Mouse (Mus musculus) E14TG2a.4 (cell line): ENCODE measurements around the gene Acap3.
A peak's percentile ranks its signal among the peaks of the same experiment; 100 is the strongest.

Experiments used
- H3K27me3 ChIP-seq: 2 replicates; pipeline ENCODE4 v1.6.1; 2014; ENCODE audit warnings: low read length, control low read depth; ENCODE audit not compliant: insufficient read depth
- H3K36me3 ChIP-seq: 2 replicates; pipeline ENCODE4 v1.6.1; 2014; ENCODE audit warnings: low read length, control low read depth; ENCODE audit not compliant: insufficient read depth
- H3K4me1 ChIP-seq: replicated peaks from 2 replicates; pipeline ENCODE4 v1.6.1; 2014; ENCODE audit warnings: low read depth, low read length, control low read depth
- H3K4me3 ChIP-seq: replicated peaks from 2 replicates; pipeline ENCODE4 v1.5.1; 2014; ENCODE audit warnings: mild to moderate bottlenecking, low read length
- H3K9me3 ChIP-seq: 2 replicates; pipeline ENCODE4 v1.6.1; 2014; ENCODE audit warnings: low read length, control low read depth
- CTCF ChIP-seq: conservative IDR thresholded peaks from 2 replicates; pipeline ENCODE4 v1.5.1; 2014; ENCODE audit warnings: low read length
- NANOG ChIP-seq: IDR thresholded peaks from 2 replicates; pipeline ENCODE4 v1.6.1; 2014; ENCODE audit warnings: borderline replicate concordance, low read length, mixed read lengths
- POU5F1 ChIP-seq: IDR thresholded peaks from 2 replicates; pipeline ENCODE4 v1.6.1; 2014; ENCODE audit warnings: low read length, borderline replicate concordance

Acap3 gene

DNA sequence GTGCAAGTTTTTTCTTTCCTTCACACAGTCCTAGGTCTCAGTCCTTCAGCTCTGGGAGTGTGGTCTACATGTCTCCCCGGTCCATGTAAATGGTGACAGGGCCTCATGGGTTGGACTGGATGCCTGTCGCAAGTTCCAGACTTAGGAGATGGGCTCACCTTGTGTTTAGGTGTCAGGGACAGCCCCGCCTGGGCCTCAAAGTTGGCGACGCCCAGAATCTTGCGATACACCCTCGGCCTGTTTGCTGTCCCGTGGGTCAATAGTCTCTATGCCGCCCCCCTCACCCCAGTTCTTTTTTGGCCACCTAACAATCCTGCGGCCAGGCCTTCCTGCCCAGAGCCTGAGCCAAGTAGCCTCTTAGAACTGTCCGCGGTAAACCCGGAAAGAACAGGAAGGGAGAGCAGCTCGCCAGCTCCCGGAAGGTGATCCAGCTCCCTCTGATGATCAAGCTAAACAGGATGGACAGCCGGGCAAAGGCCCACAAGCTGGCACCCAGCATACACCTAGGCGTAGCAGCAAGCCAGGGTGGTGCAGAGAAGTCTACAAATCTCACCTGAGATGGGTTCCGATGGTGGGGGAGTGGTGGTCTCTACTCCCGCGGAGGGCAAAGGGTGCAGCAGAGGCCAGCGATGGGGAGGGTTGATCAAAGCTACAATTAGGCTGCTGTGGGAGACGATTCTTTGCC, 22.9 kb upstream of the Acap3 start:
- H3K4me3 ChIP-seq, result peak overlapping the region; percentile 93
- peaks cover 67% of the 10 kb centered on the region for H3K36me3 ChIP-seq
- H3K27me3 ChIP-seq, result no peaks in the 10 kb centered on the region
- TF ChIP-seq NANOG, result no peak
- no peak for TF ChIP-seq CTCF
- no peak for TF ChIP-seq POU5F1
- H3K9me3 ChIP-seq, result no peaks in the 10 kb centered on the region
- H3K4me1 ChIP-seq, result peaks cover 39% of the 10 kb centered on the region

DNA sequence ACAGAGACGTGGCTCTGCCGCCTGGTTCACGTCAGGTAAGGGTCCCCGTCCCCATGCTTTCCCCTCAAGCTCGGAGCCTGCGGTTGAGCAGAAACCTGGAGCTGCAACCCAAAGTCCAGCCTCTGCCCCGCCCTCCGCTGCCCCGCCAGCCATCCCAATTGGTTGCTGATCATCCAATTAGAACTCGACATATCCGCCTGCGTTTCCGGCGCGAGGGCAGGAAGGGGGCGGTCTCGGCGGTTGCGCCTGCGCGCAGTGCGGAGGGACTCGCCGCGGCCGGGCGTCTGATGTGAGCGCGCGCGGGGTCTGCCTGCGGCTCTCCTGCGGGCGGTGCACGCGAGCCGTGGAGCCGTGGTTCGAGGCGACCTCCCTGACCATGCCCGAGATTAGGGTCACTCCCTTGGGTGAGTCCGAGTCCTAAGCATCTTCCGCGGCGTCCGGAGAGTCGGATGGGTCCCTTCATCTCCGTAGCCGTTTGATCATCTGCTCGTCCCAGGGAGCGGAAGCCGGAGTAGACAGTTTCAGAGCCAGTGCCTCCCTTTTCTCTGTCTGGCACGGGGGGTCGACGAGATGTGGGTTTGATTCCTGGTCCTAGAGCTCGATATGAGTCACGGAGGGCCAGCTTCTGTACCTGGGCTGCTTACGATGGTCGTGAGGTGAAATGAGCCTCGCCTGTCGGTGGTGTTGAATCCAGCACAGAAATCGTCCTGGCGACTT, 22.1 kb upstream of the Acap3 start, which contains the start of the genes Cptp and Ints11:
Cptp (minus strand) TSS at position 124 of the 717 bp plus-strand sequence.
Ints11 (plus strand) TSS at position 230 of the 717 bp plus-strand sequence.
- H3K36me3 ChIP-seq, result peaks cover 71% of the 10 kb centered on the region
- no peaks in the 10 kb centered on the region for H3K27me3 ChIP-seq
- no peaks in the 10 kb centered on the region for H3K9me3 ChIP-seq
- TF ChIP-seq NANOG, result no peak
- peaks cover 39% of the 10 kb centered on the region for H3K4me1 ChIP-seq
- peak within 1 kb of the TSS; percentile 93 for H3K4me3 ChIP-seq

DNA sequence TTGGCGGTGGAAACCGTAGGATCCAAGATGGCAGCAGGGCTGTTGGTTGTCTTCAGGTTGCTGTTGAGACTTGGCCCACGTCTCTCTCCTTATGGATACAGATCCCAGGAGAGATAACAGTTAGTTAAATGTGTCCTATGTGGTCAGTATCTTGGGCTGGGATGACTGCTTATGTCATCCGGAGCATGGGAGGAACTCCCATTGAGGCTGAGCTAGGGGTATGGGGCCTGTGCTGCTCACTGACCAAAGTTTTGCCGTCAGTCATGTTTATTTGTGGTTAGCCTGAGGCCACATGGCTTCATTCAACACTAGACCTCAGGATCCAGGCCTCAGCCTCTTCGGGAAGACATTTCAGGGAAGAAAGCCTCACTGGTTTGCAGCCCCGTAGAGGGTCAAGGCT, 20.2 kb upstream of the Acap3 start:
- TF ChIP-seq NANOG, result no peak
- no peak for TF ChIP-seq POU5F1
- no peak for TF ChIP-seq CTCF
- H3K4me1 ChIP-seq, result peaks cover 39% of the 10 kb centered on the region
- H3K27me3 ChIP-seq, result no peaks in the 10 kb centered on the region
- no peak overlapping the region for H3K4me3 ChIP-seq
- no peaks in the 10 kb centered on the region for H3K9me3 ChIP-seq
- H3K36me3 ChIP-seq, result peaks cover 67% of the 10 kb centered on the region

DNA sequence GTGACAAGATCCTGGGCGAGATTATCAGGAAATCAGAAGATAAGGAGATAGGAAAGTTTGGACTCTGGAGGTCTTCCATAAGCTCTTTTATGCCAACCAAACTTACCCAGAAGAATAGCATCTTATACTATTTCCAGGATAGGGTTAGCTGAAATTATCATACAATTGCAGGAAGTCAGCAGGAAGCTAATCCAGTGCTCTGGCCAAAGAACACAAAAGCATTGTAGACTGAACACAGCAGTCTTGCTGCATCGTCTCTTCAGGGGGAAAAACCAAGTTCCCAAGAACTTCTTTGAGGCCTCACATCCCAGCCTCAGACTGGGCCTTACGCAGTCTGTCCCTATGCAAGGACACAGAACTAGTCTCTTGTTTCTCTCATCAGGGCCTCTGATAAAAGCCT, 8.0 kb upstream of the Acap3 start:
- no peak for TF ChIP-seq POU5F1
- no peak for TF ChIP-seq NANOG
- no peak for TF ChIP-seq CTCF
- no peaks in the 10 kb centered on the region for H3K9me3 ChIP-seq

DNA sequence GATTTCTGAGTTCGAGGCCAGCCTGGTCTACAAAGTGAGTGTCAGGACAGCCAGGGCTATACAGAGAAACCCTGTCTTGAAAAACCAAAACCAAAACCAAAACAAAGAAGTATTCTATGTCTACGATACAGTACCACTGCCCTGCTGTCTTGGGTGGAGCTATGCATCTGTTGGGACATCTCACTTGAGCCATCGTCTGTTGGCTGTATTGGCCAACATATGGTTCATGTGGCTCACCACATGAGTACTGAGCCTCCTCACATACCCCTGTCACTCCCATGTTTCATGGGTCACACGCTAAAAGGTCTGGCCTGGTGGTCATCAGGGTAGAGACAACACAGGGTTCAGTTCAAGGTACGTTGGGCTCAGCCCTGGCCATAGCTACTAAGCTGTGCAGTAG, 5.3 kb upstream of the Acap3 start:
- Histone ChIP-seq H3K27me3 (no peaks in the 10 kb centered on the region), H3K4me3 (no peak overlapping the region), H3K4me1 (peaks cover 30% of the 10 kb centered on the region), H3K9me3 (no peaks in the 10 kb centered on the region), H3K36me3 (peaks cover 87% of the 10 kb centered on the region)
- TF ChIP-seq NANOG (no peak), CTCF (no peak), POU5F1 (no peak)

More for the DNA sequence above, 8.0 kb upstream of the Acap3 start:
- Histone ChIP-seq H3K27me3 (no peaks in the 10 kb centered on the region), H3K4me1 (peaks cover 12% of the 10 kb centered on the region), H3K36me3 (peaks cover 69% of the 10 kb centered on the region), H3K4me3 (no peak overlapping the region)

DNA sequence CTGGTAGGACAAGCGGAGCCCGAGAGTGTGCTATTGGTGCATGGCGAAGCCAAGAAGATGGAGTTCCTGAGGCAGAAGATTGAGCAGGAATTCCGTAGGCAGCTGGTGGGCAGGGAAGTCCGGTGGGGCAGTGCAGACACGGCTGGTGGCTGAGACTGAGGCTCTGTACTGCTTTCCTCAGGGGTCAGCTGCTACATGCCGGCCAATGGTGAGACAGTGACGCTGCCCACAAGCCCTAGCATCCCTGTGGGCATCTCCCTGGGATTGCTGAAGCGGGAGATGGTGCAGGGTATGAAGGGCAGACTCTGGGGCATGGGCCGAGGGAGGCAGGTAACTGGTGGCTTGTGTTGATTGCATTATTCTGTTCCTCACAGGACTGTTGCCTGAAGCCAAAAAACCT, 3.9 kb upstream of the Acap3 start:
- Histone ChIP-seq H3K4me3 (no peak overlapping the region), H3K36me3 (peaks cover 79% of the 10 kb centered on the region), H3K9me3 (no peaks in the 10 kb centered on the region), H3K27me3 (peaks cover under 1% of the 10 kb centered on the region; the same call in 1 of the 2 replicates), H3K4me1 (peaks cover 32% of the 10 kb centered on the region)
- TF ChIP-seq CTCF (no peak), NANOG (no peak), POU5F1 (no peak)

DNA sequence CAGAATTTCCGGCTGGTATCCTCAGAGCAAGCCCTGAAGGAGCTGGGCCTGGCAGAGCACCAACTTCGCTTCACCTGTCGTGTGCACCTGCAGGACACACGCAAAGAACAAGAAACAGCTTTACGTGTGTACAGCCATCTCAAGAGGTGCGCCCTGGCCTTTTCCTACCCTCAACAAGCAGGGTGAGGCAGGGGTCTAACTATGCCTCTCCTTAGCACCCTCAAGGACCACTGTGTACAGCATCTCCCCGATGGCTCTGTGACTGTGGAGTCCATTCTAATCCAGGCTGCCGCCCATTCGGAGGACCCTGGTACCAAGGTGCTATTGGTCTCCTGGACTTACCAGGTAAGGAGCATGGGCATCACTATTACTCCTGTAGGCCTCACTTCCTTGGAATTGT, 3.4 kb upstream of the Acap3 start:
- TF ChIP-seq CTCF, result no peak
- no peak for TF ChIP-seq POU5F1
- TF ChIP-seq NANOG, result no peak
- Histone ChIP-seq H3K9me3 (no peaks in the 10 kb centered on the region), H3K27me3 (peaks cover 3% of the 10 kb centered on the region; the same call in 1 of the 2 replicates), H3K36me3 (peaks cover 74% of the 10 kb centered on the region), H3K4me1 (peaks cover 37% of the 10 kb centered on the region), H3K4me3 (no peak overlapping the region)

DNA sequence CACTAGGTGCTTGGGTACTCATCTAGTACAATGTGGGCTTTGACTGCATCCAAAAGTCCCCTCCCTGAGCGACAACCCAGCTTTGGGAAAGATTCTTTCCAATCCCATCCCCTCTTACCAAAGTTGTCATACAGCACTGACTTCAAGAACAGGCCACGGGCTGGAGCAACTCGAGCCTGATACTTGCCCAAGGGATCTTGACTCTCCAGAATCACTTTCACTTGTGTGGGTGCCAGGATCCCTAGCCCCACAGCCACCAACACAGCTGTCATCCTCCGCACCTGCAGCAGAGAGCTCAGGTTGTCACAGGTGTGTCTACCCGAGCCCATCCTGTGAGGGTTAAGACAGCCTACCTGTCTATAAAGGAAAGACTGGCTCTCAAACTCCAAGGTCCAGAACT, 2.3 kb upstream of the Acap3 start:
- Histone ChIP-seq H3K4me1 (peaks cover 49% of the 10 kb centered on the region), H3K9me3 (no peaks in the 10 kb centered on the region)

More for the DNA sequence above, 2.3 kb upstream of the Acap3 start:
- H3K4me3 ChIP-seq, result no peak overlapping the region
- TF ChIP-seq NANOG (no peak), CTCF (no peak), POU5F1 (no peak)
- H3K27me3 ChIP-seq, result peaks cover 3% of the 10 kb centered on the region; the same call in 1 of the 2 replicates
- peaks cover 62% of the 10 kb centered on the region for H3K36me3 ChIP-seq
